Mouse (Mus musculus) cerebellum, postnatal 25 days (tissue): ENCODE results near the gene Scmh1.

ENCODE experiments used
- DNase-seq, 2 experiments: peaks; one replicate each; pipeline ENCODE4 v3.0.0; 2021; ENCODE audit warnings: mixed read lengths in 2 of 2

The Scmh1 gene

DNA sequence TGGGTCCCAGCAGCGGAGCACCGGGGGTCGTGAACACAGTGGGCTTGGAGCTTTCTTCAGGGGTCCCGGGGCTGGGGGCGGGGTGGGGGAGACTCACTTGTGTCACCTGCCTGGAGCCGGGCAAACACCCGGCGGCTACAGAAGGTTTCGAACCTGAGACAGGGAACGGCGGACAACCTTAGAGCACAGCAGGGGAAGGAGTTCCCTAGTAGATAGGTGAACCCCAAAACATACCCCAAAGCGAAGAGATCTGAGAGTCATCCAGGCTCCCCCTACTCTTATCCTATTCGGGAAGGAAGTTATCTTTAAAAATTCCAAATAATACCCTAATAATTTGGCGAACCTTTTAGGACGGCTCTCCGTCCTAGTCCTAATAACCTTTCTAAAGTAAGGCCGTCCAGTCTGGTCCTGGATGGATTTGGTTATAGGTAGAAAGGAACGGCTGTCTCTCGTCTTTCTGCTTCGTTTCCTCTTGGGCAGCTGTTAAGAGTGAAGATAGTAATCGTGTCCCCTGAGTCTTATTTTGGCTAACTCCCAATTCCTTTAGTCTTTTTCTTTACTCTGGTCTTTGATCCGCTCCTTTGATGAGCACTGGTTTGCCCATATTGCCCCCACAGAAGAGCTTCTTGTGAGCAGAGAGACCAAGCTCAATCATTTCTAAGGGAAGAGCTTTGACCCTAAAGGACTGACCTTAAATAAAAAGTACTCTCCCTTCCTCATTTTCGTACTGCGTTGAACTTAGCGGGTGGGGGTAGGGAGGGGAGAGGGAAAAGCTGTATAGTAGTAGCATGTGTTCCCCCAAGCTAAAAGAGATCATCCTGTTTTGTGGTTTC, 941 bp downstream of the Scmh1 start:
- no peak for DNase-seq

GRCm38 (mm10) chr4:120406639-120407273, 1.7 kb downstream of the Scmh1 start:
- no peak for DNase-seq

GRCm38 (mm10) chr4:120418053-120418452, 13.0 kb downstream of the Scmh1 start:
- DNase-seq, result no peak

- peak in 1 of 2 experiments; percentile 49 for DNase-seq
Observed at GRCm38 (mm10) chr4:120420193-120420592, 15.1 kb downstream of the Scmh1 start.

GRCm38 (mm10) chr4:120420685-120421084, 15.6 kb downstream of the Scmh1 start:
- peak in 1 of 2 experiments; percentile 50 for DNase-seq

GRCm38 (mm10) chr4:120430601-120431000, 25.5 kb downstream of the Scmh1 start:
- DNase-seq, result no peak

DNA sequence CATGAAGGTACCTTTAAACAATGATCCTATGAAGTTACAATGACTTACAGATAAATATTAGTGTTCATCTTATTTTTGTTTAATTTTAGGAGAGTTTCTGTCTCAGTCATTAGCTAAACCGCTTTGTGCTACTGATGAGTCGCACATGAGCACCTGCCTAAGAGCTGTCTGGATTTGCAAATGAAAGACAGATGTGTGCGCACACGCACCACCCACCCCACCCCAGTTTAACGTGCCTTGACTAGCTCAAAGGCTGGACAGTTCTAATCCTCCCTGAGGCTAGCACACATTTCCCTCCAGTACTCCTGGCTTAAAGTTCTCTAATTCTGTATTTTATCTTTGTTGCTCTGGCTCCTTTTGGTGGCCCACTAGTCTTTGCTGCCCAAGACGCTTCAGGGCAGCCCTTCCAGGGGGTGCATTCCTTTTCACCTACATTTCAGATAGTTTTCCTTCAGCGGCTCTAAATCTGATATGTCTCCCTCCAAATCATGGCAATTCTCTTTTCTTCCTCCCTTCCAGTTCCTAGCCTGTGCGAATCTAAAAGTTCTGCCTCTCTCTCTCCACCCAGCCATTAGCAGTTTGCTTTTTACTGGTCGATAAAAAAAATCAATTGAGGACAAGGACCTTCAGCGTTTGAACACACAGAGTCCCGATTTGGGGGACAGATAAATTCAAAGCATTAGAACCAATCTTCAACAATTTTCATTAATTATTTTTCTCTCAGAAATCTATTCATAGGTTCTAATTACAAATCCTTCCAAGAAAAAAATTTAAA, 27.7 kb downstream of the Scmh1 start:
- no peak for DNase-seq

DNA sequence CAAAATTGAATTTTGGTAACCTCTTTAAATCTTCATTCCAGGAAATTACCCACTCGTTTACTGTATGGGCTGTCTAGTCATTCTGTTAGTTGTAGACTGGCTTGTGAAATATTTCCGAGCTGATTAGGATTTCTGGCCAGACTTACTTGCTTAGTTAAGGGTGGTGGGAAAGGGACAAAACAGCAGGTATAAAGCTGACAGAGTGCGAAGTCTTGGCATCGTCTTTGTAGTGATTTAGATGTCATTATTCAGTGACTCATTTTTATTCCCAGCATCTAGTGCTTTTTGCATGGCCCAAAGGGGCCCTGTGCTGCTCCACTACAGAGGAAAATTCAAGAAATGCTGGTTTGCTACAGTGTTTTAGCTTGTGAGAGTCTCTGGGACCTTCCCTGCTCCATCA, 56.7 kb downstream of the Scmh1 start:
- no peak for DNase-seq

DNA sequence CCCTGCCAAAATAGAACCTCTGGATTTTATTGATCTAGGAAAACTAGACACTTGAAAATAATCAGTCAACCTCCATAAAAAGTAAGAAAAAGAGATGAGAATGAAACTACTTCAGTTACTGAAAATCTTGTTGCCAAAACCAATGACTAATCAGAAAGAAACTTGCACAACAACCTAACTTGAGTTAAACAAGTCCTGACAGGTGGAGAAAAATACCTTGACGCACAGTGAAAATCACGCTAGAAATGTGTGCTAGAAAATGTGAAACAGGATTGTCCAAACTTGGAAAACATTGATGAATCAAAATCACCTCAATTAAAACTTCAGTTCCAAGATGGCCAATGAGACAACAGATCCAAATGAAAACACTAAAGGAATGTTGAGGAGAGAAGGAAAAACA, 67.9 kb downstream of the Scmh1 start:
- DNase-seq, result no peak

- no peak for DNase-seq
Observed at GRCm38 (mm10) chr4:120487707-120488106, 82.6 kb downstream of the Scmh1 start.

GRCm38 (mm10) chr4:120506955-120507354, 101.9 kb downstream of the Scmh1 start:
- DNase-seq, result no peak

GRCm38 (mm10) chr4:120511203-120511602, 106.1 kb downstream of the Scmh1 start:
- no peak for DNase-seq

DNA sequence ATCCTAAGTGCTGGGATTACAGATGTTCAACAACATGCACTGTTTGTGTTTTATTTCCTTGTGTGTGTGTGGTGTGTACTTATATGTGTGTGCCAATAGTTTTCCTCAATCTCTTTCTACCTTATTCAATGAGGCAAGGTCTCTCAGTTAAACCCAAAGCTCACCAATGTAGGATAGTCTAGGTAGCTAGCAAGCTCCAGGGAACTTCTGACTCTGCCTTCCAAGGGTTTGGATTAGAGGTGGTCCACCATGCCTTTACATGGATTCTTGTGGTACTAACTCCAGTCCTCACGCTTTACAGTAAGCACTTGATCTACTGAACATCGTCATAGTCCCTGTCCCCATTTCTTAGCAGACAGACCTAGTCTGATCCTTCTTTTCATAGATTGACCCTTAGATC, 109.3 kb downstream of the Scmh1 start:
- no peak for DNase-seq

GRCm38 (mm10) chr4:120516491-120516890, 111.4 kb downstream of the Scmh1 start:
- no peak for DNase-seq

DNA sequence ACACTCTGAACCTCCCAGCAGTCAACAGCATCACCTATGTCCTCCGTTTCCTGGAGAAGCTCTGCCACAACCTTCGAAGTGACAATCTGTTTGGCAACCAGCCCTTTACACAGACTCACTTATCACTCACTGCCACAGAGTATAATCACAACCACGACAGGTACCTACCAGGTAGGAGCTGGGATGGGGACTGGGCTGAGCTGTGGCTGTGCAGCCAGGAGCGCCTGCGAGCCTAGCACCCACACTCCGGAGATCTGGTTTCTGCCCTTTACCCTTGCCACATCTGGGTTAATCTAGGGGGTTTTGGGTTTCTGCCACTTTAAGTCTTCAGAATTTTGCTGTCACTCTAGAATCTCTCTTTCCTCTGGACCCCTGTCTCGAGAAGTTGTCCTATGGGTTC, 111.8 kb downstream of the Scmh1 start:
- DNase-seq, result no peak

- no peak for DNase-seq
Observed at GRCm38 (mm10) chr4:120517335-120517734, 112.3 kb downstream of the Scmh1 start.

GRCm38 (mm10) chr4:120521761-120522160, 116.7 kb downstream of the Scmh1 start:
- no peak for DNase-seq

- no peak for DNase-seq
Observed at GRCm38 (mm10) chr4:120522351-120522750, 117.3 kb downstream of the Scmh1 start.

DNA sequence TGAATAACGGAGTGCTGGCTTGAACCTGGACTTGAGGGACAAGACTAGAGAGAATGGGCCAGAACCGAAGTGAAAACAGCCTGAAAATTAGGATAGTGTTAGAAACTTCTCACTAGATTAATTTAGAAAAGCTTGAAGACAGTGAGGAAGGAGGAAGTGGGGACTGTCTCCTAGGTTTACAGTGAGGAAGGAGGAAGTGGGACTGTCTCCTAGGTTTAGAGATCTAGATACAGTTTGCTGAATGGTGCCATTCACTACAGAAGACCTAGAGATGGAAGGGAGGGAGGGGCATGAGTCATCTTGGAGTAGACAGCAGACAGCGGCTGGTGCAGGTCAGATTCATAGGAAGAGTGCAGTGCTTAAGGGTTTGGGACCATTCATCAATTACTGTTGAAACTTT, 118.0 kb downstream of the Scmh1 start:
- no peak for DNase-seq

DNA sequence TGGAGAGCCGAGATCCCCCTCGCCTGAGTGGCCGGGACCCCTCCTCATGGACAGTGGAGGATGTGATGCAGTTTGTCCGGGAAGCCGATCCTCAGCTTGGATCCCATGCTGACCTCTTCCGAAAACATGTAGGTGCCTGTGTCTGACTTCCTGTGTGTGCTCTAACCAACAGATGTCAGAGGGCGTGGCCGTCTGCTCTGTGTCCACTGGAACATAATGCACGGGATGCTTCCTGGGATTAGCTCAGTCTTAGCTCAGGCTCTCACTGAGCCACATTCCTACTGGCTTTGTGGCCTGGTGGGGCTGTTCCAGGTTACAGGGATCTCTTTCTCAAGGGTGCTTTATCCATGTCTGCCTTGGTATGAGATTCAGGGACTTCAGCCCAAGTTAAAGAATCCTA, 123.1 kb downstream of the Scmh1 start:
- no peak for DNase-seq

GRCm38 (mm10) chr4:120531986-120532385, 126.9 kb downstream of the Scmh1 start, which contains the start of gene Slfnl1:
Gene Slfnl1 (plus strand): TSS chr4:120532231.
- DNase-seq, result no peak

DNA sequence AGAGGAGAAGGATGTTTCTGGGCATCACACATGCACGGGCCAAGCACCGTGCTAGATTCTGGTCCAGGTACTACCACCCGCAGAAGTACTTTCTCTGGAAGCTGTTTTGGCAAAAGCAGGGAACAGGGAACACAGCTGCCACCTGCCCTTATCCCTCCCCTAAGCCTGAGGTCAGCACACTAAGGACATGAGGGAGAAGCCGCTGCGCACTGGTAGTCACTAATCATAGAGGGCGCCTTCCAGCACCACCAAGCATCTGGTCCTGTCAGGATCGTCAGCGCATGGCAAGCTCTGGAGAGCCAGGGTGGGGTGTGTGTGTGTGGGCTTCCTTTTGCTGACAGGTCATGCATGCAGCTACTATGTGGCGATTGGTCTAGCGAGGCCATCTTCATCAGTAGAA, 133.6 kb downstream of the Scmh1 start:
- DNase-seq, result no peak

- DNase-seq, result no peak
Observed at GRCm38 (mm10) chr4:120544896-120545295, 139.8 kb downstream of the Scmh1 start.

GRCm38 (mm10) chr4:120556592-120556991, 151.5 kb downstream of the Scmh1 start:
- no peak for DNase-seq
